In genomic region chr6:97258489-97258888, GRCm38 (mm10) we compare ENCODE assay signal across 18 mouse cellular contexts. TPM values are rescaled to one million over a fixed set of nuclear protein-coding genes. Genes with fewer than 3 reads are reported as not detected.
"Had no signal": no experiment of that assay in that cellular context is flagged by ENCODE, and none has a peak within 500 bp of the region (broad histone marks: within the 10 kb centered on the region; RNA-seq: fewer than 3 reads in every experiment).

No protein-coding gene starts in this region.

- DNase-seq: kidney, postnatal 36 days; layer of hippocampus, adult 9-11 months; layer of hippocampus, postnatal 36 days; lung, embryonic 14.5 days; lung, postnatal 14 days; right cerebral cortex, adult 18-20 months; right cerebral cortex, postnatal 25 days; thymus, postnatal 4 days had no signal

- H3K27ac ChIP-seq: limb, embryonic 15.5 days; liver, embryonic 12.5 days; macrophage; midbrain, embryonic 12.5 days; neural tube, embryonic 15.5 days; stomach, postnatal 0 days had no signal

- H3K9me3 ChIP-seq: limb, embryonic 15.5 days; liver, embryonic 12.5 days; megakaryocyte, embryonic 14.5 days; midbrain, embryonic 12.5 days; neural tube, embryonic 15.5 days had no signal

- H3K36me3 ChIP-seq: limb, embryonic 15.5 days; liver, embryonic 12.5 days; midbrain, embryonic 12.5 days; neural tube, embryonic 15.5 days had no signal

- H3K27me3 ChIP-seq: limb, embryonic 15.5 days; midbrain, embryonic 12.5 days; neural tube, embryonic 15.5 days had no signal

- H3K4me2 ChIP-seq: limb, embryonic 15.5 days; liver, embryonic 12.5 days; lung, embryonic 14.5 days; midbrain, embryonic 12.5 days; neural tube, embryonic 15.5 days had no signal

- H3K4me3 ChIP-seq: limb, embryonic 15.5 days; liver, embryonic 12.5 days; megakaryocyte, embryonic 14.5 days; midbrain, embryonic 12.5 days; neural tube, embryonic 15.5 days had no signal

- H3K4me1 ChIP-seq: limb, embryonic 15.5 days; liver, embryonic 12.5 days; midbrain, embryonic 12.5 days; neural tube, embryonic 15.5 days had no signal

- H3K9ac ChIP-seq: limb, embryonic 15.5 days; liver, embryonic 12.5 days; lung, embryonic 14.5 days; midbrain, embryonic 12.5 days; neural tube, embryonic 15.5 days had no signal

- ATAC-seq: liver, embryonic 12.5 days had no signal

RNA-seq across cellular contexts. Expression of gene Lmod3, which starts 5.9 kb away (rescaled TPM):
- total RNA-seq: layer of hippocampus, adult 18-20 months; layer of hippocampus, postnatal 36 days; left cerebral cortex, postnatal 25 days; midbrain, postnatal 0 days had no signal
- polyA plus RNA-seq: macrophage; midbrain, embryonic 12.5 days; midbrain, postnatal 0 days had no signal
